Mouse (Mus musculus) midbrain, embryonic 13.5 days (tissue): Measurements from ENCODE around the gene Gcg. TPM values are rescaled to one million over a fixed set of nuclear protein-coding genes. Genes with fewer than 3 reads are reported as not detected.

Source experiments
- ATAC-seq: fragments of 200-750 bp; cut with Nextera tagmentation; 2 replicates; pipeline ENCODE4 v1.8.0; 2017; ENCODE audit warnings: mild to moderate bottlenecking, moderate TSS enrichment, moderate library complexity
- H3K27ac ChIP-seq: fragments of 300-500 bp; sonication (generic); 2 replicates; pipeline ENCODE4 v1.5.1; 2015; ENCODE audit warnings: inconsistent platforms, mild to moderate bottlenecking, moderate library complexity
- H3K27me3 ChIP-seq: fragments of 300-500 bp; sonication (generic); 2 replicates; pipeline ENCODE4 v1.6.1; 2015; ENCODE audit warnings: mild to moderate bottlenecking, inconsistent platforms
- H3K36me3 ChIP-seq: fragments of 300-500 bp; sonication (generic); 2 replicates; pipeline ENCODE4 v1.6.1; 2015; ENCODE audit warnings: mild to moderate bottlenecking, inconsistent platforms
- H3K4me1 ChIP-seq: fragments of 300-500 bp; sonication (generic); replicated peaks from 2 replicates; pipeline ENCODE4 v1.6.1; 2015; ENCODE audit warnings: inconsistent platforms
- H3K4me2 ChIP-seq: fragments of 300-500 bp; sonication (generic); replicated peaks from 2 replicates; pipeline ENCODE4 v1.6.1; 2015; ENCODE audit warnings: moderate library complexity, mild to moderate bottlenecking, inconsistent platforms
- H3K4me3 ChIP-seq: fragments of 300-500 bp; sonication (generic); replicated peaks from 2 replicates; pipeline ENCODE4 v1.5.1; 2015; ENCODE audit warnings: mild to moderate bottlenecking, inconsistent platforms
- H3K9ac ChIP-seq: fragments of 300-500 bp; sonication (generic); replicated peaks from 2 replicates; pipeline ENCODE4 v1.6.1; 2015; ENCODE audit warnings: mild to moderate bottlenecking, inconsistent platforms
- H3K9me3 ChIP-seq: fragments of 300-500 bp; sonication (generic); 2 replicates; pipeline ENCODE4 v1.6.1; 2016; ENCODE audit warnings: mild to moderate bottlenecking, inconsistent platforms
- WGBS: fragments of 180-500 bp; shearing (Covaris S2); methylation state at CpG from one replicate; pipeline ENCODE4 v1.1.7; 2015; 5-methylcytosine and 5-hydroxymethylcytosine counted together
- polyA plus RNA-seq: library from polyadenylated mRNA; unstranded; fragments of >200 nt; fragmentation: Nextera tagmentation; extraction: Ambion mirVana; gene quantifications from 2 replicates; pipeline ENCODE4 v1.2.1, GENCODE M21; 2015

Gene Gcg
- polyA plus RNA-seq, 1 experiment from 2014 or later: 1.1 TPM

DNA sequence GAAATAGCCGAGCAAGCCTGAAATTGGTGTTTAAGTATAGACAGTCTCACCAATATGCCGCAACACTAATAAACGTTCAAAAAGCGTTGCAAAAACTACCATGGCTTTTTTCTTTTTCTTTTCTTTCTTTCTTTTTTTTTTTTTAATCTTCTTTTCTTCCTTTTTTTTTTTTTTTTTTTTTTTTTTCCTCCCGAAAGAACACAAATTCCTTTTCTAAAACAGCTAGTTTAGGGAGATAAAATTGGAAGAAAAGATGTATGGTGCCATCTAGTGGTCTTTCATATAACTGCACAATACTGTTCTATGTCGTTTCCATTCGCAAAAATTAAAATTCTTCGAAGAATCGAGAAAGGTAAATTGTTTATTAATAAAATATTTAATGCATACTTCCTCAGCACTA is 25.4 kb downstream of the Gcg start:
- Histone ChIP-seq H3K9ac (no peak overlapping the region), H3K4me2 (no peak overlapping the region), H3K27ac (no peak overlapping the region), H3K27me3 (no peaks in the 10 kb centered on the region), H3K4me3 (no peak overlapping the region), H3K9me3 (no peaks in the 10 kb centered on the region), H3K36me3 (no peaks in the 10 kb centered on the region), H3K4me1 (no peaks in the 10 kb centered on the region)
- ATAC-seq: no peak
- WGBS: 41% methylated on average over 9 of the region's 9 CpGs

GRCm38 (mm10) chr2:62454991-62455390 is 28.5 kb downstream of the Gcg start:
- WGBS: 88% methylated on average over 11 of the region's 11 CpGs
- H3K27ac ChIP-seq: no peak overlapping the region
- H3K36me3 ChIP-seq: no peaks in the 10 kb centered on the region
- H3K4me3 ChIP-seq: no peak overlapping the region
- H3K4me2 ChIP-seq: no peak overlapping the region
- no peaks in the 10 kb centered on the region for H3K27me3 ChIP-seq
- ATAC-seq: no peak
- no peaks in the 10 kb centered on the region for H3K4me1 ChIP-seq
- H3K9me3 ChIP-seq: no peaks in the 10 kb centered on the region
- no peak overlapping the region for H3K9ac ChIP-seq

GRCm38 (mm10) chr2:62454033-62454432 is 29.4 kb downstream of the Gcg start:
- no peak overlapping the region for H3K27ac ChIP-seq
- H3K9me3 ChIP-seq: no peaks in the 10 kb centered on the region
- H3K9ac ChIP-seq: no peak overlapping the region
- ATAC-seq: no peak
- H3K4me3 ChIP-seq: no peak overlapping the region
- WGBS: 82% methylated on average over 6 of the region's 6 CpGs
- no peaks in the 10 kb centered on the region for H3K4me1 ChIP-seq
- H3K27me3 ChIP-seq: no peaks in the 10 kb centered on the region
- no peaks in the 10 kb centered on the region for H3K36me3 ChIP-seq
- no peak overlapping the region for H3K4me2 ChIP-seq

- Histone ChIP-seq H3K4me1 (no peaks in the 10 kb centered on the region), H3K9ac (no peak overlapping the region), H3K4me3 (no peak overlapping the region), H3K36me3 (no peaks in the 10 kb centered on the region), H3K27me3 (no peaks in the 10 kb centered on the region), H3K9me3 (no peaks in the 10 kb centered on the region), H3K27ac (no peak overlapping the region), H3K4me2 (no peak overlapping the region)
- 83% methylated on average over 6 of the region's 6 CpGs for WGBS
- no peak for ATAC-seq
Measured at GRCm38 (mm10) chr2:62450364-62450763, 33.1 kb downstream of the Gcg start.

- WGBS: 92% methylated on average over 5 of the region's 5 CpGs
- no peaks in the 10 kb centered on the region for H3K9me3 ChIP-seq
- no peaks in the 10 kb centered on the region for H3K36me3 ChIP-seq
- H3K27ac ChIP-seq: no peak overlapping the region
- H3K4me2 ChIP-seq: no peak overlapping the region
- ATAC-seq: no peak
- H3K9ac ChIP-seq: no peak overlapping the region
- no peak overlapping the region for H3K4me3 ChIP-seq
- H3K27me3 ChIP-seq: no peaks in the 10 kb centered on the region
- H3K4me1 ChIP-seq: no peaks in the 10 kb centered on the region
Measured at GRCm38 (mm10) chr2:62449692-62450346, 33.6 kb downstream of the Gcg start.

DNA sequence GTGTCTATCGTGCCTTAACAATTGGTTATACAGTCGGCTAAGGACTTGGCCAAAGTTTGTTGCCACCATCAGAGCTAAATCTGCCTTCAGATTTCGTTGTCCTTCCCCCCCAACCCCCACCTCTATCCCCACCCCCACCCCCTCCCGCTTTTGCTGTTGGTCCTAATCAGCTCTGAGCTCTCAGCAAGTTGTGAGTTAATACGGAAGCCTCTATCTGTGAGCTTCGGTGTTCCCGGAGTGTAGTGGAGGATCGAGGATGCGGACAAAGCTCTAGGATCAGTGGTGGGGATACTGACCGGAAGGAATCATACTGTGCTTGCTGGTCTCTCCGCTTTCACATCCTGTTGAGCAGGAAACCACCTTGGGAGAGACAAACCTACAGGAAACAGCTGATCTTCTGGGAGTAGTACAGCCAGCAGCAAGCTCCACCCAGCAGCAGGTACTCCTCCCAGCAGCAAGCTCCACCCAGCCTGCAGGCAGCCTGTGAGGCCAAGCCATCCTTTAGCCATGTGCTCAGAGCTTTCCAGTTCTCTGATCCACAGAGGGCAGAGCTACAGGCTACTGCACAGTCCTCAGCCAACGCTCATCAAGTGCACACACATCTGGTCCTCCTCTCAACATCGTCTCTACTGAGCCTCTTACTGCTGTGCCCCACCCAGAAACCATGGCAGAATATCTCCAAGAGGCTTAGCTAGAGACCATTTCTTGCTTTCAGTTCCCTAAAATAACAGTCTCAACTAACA is 42.5 kb downstream of the Gcg start:
- no peak for ATAC-seq
- H3K9ac ChIP-seq: no peak overlapping the region
- H3K27ac ChIP-seq: no peak overlapping the region
- WGBS: 66% methylated on average over 13 of the region's 13 CpGs
- no peaks in the 10 kb centered on the region for H3K27me3 ChIP-seq
- no peaks in the 10 kb centered on the region for H3K9me3 ChIP-seq
- H3K4me1 ChIP-seq: no peaks in the 10 kb centered on the region
- H3K36me3 ChIP-seq: no peaks in the 10 kb centered on the region
- H3K4me2 ChIP-seq: no peak overlapping the region
- no peak overlapping the region for H3K4me3 ChIP-seq

DNA sequence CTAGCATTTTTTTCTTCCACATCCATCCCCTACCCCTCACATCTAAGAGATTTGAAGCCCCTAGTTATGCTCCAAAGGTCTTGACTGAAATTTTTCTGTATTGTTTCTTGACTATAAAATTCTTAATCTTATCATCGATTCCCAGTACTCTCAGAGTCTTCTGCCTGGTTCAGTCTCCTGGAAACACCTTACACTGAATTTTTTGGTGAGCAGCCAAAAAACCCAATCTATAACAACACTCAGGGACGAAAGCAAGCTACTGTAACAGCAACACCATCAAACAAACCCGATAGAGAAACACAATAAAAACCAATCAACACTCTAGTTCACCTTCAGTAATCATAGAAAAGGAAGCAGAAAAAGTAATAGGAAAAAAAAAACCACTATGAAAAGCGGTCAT is 43.4 kb downstream of the Gcg start:
- H3K4me2 ChIP-seq: no peak overlapping the region
- no peak for ATAC-seq
- no peaks in the 10 kb centered on the region for H3K36me3 ChIP-seq
- H3K4me1 ChIP-seq: no peaks in the 10 kb centered on the region
- no peaks in the 10 kb centered on the region for H3K27me3 ChIP-seq
- no peak overlapping the region for H3K9ac ChIP-seq
- WGBS: 86% methylated on average over 4 of the region's 4 CpGs
- H3K9me3 ChIP-seq: no peaks in the 10 kb centered on the region
- H3K4me3 ChIP-seq: no peak overlapping the region
- H3K27ac ChIP-seq: no peak overlapping the region

DNA sequence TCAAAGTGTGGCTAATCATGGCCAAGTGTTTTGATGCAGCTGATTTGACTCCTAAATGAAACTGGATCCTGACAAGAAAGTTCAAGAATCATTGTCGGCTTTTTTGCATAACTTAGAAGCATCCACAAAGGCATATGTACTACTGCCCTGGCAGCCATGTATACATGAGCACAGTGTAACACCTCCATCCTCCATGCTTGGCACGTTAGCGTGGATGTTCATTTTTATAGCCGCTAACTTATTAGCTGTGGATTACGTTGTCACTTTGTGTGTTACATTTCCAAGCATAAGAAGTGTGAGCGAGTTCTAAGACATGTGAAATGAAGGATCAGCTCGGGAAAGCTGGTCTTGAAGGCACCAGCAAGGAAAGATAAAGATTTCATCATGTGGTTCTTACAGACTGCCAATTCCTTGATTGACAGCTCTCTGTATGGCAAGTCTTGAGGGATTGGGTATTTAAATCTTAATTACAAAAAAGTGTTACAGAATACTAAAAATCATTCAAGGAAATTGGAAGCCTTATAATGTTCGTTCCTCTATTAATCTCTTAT is 52.1 kb downstream of the Gcg start:
- Histone ChIP-seq H3K27ac (no peak overlapping the region), H3K4me1 (no peaks in the 10 kb centered on the region), H3K4me3 (no peak overlapping the region), H3K4me2 (no peak overlapping the region), H3K9ac (no peak overlapping the region), H3K9me3 (no peaks in the 10 kb centered on the region), H3K27me3 (no peaks in the 10 kb centered on the region), H3K36me3 (no peaks in the 10 kb centered on the region)
- WGBS: 85% methylated on average over 8 of the region's 8 CpGs
- no peak for ATAC-seq

DNA sequence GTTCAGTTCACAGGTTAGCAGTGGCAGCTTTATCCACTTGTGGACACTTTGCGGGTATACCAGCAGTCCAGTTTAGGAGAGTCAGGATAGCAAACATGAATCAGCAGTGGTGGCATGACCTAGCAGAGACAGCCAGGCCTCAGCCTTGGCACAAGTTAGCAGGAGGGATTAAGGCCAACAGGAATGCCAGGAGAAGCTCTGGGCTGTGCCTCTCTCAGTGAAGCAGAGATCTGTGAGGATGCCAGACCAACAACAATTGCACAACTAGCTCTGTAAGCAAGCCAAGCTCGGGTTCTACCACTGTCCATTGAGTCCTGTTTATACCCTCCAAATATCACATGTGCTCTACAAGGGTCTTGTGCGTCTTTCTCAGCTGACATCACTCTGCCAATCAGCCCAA is 57.5 kb downstream of the Gcg start:
- Histone ChIP-seq H3K27me3 (no peaks in the 10 kb centered on the region), H3K4me2 (no peak overlapping the region), H3K9ac (no peak overlapping the region), H3K4me3 (no peak overlapping the region), H3K4me1 (no peaks in the 10 kb centered on the region), H3K36me3 (no peaks in the 10 kb centered on the region), H3K9me3 (no peaks in the 10 kb centered on the region), H3K27ac (no peak overlapping the region)
- no peak for ATAC-seq
- WGBS: 88% methylated on average over 3 of the region's 3 CpGs

Other genes starting within 250 kb of the Gcg start
- gene Dpp4, start 71.4 kb downstream of the Gcg start, polyA plus RNA-seq: 1.4 and 1.6 TPM in 2 replicates
- gene Fap, start 90.4 kb upstream of the Gcg start, polyA plus RNA-seq: 0.58 and 0.70 TPM in 2 replicates
- 0.67 and 1.5 TPM in 2 replicates for gene Ifih1, start 162.6 kb upstream of the Gcg start, polyA plus RNA-seq
- gene Gca, start 180.6 kb upstream of the Gcg start, polyA plus RNA-seq: 3.2 and 3.7 TPM in 2 replicates